Mouse (Mus musculus) hindbrain, embryonic 10.5 days (tissue): Measurements from ENCODE around the gene Sh2d4b. TPM values are rescaled to one million over a fixed set of nuclear protein-coding genes. Genes with fewer than 3 reads are reported as not detected.

ENCODE experiments used
- DNase-seq: peaks from one replicate; pipeline ENCODE4 v3.0.0-alpha.2; 2017; ENCODE audit warnings: low spot score
- H3K27ac ChIP-seq: fragments of 300-500 bp; sonication (generic); 2 replicates; pipeline ENCODE4 v1.5.1; 2016; ENCODE audit warnings: mild to moderate bottlenecking, moderate library complexity
- H3K27me3 ChIP-seq: fragments of 300-500 bp; sonication (generic); 2 replicates; pipeline ENCODE4 v1.6.1; 2016; ENCODE audit warnings: mild to moderate bottlenecking; ENCODE audit not compliant: poor library complexity, insufficient read depth, severe bottlenecking
- H3K36me3 ChIP-seq: fragments of 300-500 bp; sonication (generic); 2 replicates; pipeline ENCODE4 v1.6.1; 2016; ENCODE audit warnings: mild to moderate bottlenecking, moderate library complexity
- H3K4me1 ChIP-seq: fragments of 300-500 bp; sonication (generic); replicated peaks from 2 replicates; pipeline ENCODE4 v1.6.1; 2016; ENCODE audit warnings: mild to moderate bottlenecking
- H3K4me3 ChIP-seq: fragments of 300-500 bp; sonication (generic); 2 replicates; pipeline ENCODE4 v1.5.1; 2016; ENCODE audit warnings: mild to moderate bottlenecking, moderate library complexity
- H3K9me3 ChIP-seq: fragments of 300-500 bp; sonication (generic); 2 replicates; pipeline ENCODE4 v1.6.1; 2016; ENCODE audit warnings: mild to moderate bottlenecking, moderate library complexity
- WGBS: fragments of 180-500 bp; shearing (Covaris S2); methylation state at CpG from one replicate; pipeline ENCODE4 v1.1.7; 2016; 5-methylcytosine and 5-hydroxymethylcytosine counted together
- polyA plus RNA-seq: library from polyadenylated mRNA; unstranded; fragments of >200 nt; fragmentation: Nextera tagmentation; extraction: Ambion mirVana; gene quantifications from 2 replicates; pipeline ENCODE4 v1.2.1, GENCODE M21; 2016

Sh2d4b gene
- polyA plus RNA-seq, 1 experiment from 2014 or later = 0.64 TPM

- no peaks in the 10 kb centered on the region for H3K9me3 ChIP-seq
- H3K36me3 ChIP-seq = no peaks in the 10 kb centered on the region
- H3K27me3 ChIP-seq = no peaks in the 10 kb centered on the region
- no peak for DNase-seq
- WGBS = 85% methylated on average over 5 of the region's 5 CpGs
- no peaks in the 10 kb centered on the region for H3K4me1 ChIP-seq
- H3K4me3 ChIP-seq = no peak overlapping the region
- H3K27ac ChIP-seq = no peak overlapping the region
Observed at GRCm38 (mm10) chr14:40873961-40874360, 19.1 kb downstream of the Sh2d4b start.

- DNase-seq = no peak
- H3K4me1 ChIP-seq = no peaks in the 10 kb centered on the region
- H3K27me3 ChIP-seq = no peaks in the 10 kb centered on the region
- no peak overlapping the region for H3K4me3 ChIP-seq
- no peaks in the 10 kb centered on the region for H3K36me3 ChIP-seq
- H3K9me3 ChIP-seq = no peaks in the 10 kb centered on the region
- H3K27ac ChIP-seq = no peak overlapping the region
- 77% methylated on average over 3 of the region's 3 CpGs for WGBS
Observed at GRCm38 (mm10) chr14:40870598-40870997, 22.5 kb downstream of the Sh2d4b start.

- H3K36me3 ChIP-seq = no peaks in the 10 kb centered on the region
- no peak overlapping the region for H3K4me3 ChIP-seq
- 58% methylated on average over 6 of the region's 6 CpGs for WGBS
- H3K27ac ChIP-seq = 0 out of 2 replicates have a peak overlapping the region, but pooled peaks have one; percentile 5
- H3K27me3 ChIP-seq = no peaks in the 10 kb centered on the region
- DNase-seq = no peak
- no peaks in the 10 kb centered on the region for H3K4me1 ChIP-seq
- H3K9me3 ChIP-seq = no peaks in the 10 kb centered on the region
Observed at GRCm38 (mm10) chr14:40864811-40865514, 28.1 kb downstream of the Sh2d4b start.

- DNase-seq = no peak
- Histone ChIP-seq H3K9me3 (no peaks in the 10 kb centered on the region), H3K27me3 (no peaks in the 10 kb centered on the region), H3K4me1 (no peaks in the 10 kb centered on the region), H3K36me3 (no peaks in the 10 kb centered on the region), H3K27ac (no peak overlapping the region), H3K4me3 (no peak overlapping the region)
- 82% methylated on average over 3 of the region's 3 CpGs for WGBS
Observed at GRCm38 (mm10) chr14:40863659-40864058, 29.4 kb downstream of the Sh2d4b start.

GRCm38 (mm10) chr14:40863022-40863421, 30.0 kb downstream of the Sh2d4b start:
- Histone ChIP-seq H3K9me3 (no peaks in the 10 kb centered on the region), H3K27me3 (no peaks in the 10 kb centered on the region), H3K27ac (no peak overlapping the region), H3K4me3 (no peak overlapping the region), H3K4me1 (no peaks in the 10 kb centered on the region), H3K36me3 (no peaks in the 10 kb centered on the region)
- no peak for DNase-seq

- Histone ChIP-seq H3K4me1 (no peaks in the 10 kb centered on the region), H3K9me3 (no peaks in the 10 kb centered on the region), H3K27ac (no peak overlapping the region), H3K27me3 (no peaks in the 10 kb centered on the region), H3K4me3 (no peak overlapping the region), H3K36me3 (no peaks in the 10 kb centered on the region)
- 83% methylated on average over 5 of the region's 5 CpGs for whole genome bisulfite sequencing
- no peak for DNase-seq
Observed at GRCm38 (mm10) chr14:40852978-40853377, 40.1 kb downstream of the Sh2d4b start.

- H3K4me3 ChIP-seq = no peak overlapping the region
- H3K4me1 ChIP-seq = no peaks in the 10 kb centered on the region
- no peaks in the 10 kb centered on the region for H3K9me3 ChIP-seq
- DNase-seq = no peak
- H3K36me3 ChIP-seq = no peaks in the 10 kb centered on the region
- no peak overlapping the region for H3K27ac ChIP-seq
- no peaks in the 10 kb centered on the region for H3K27me3 ChIP-seq
Observed at GRCm38 (mm10) chr14:40837397-40837796, 55.7 kb downstream of the Sh2d4b start.

- H3K4me3 ChIP-seq = no peak overlapping the region
- no peaks in the 10 kb centered on the region for H3K36me3 ChIP-seq
- DNase-seq = no peak
- no peaks in the 10 kb centered on the region for H3K9me3 ChIP-seq
- H3K4me1 ChIP-seq = no peaks in the 10 kb centered on the region
- no peak overlapping the region for H3K27ac ChIP-seq
- 90% methylated on average over 9 of the region's 9 CpGs for WGBS
- no peaks in the 10 kb centered on the region for H3K27me3 ChIP-seq
Observed at GRCm38 (mm10) chr14:40830505-40830904, 62.6 kb downstream of the Sh2d4b start.

GRCm38 (mm10) chr14:40830094-40830493, 63.0 kb downstream of the Sh2d4b start:
- Histone ChIP-seq H3K27me3 (no peaks in the 10 kb centered on the region), H3K4me3 (no peak overlapping the region), H3K9me3 (no peaks in the 10 kb centered on the region), H3K36me3 (no peaks in the 10 kb centered on the region), H3K4me1 (no peaks in the 10 kb centered on the region), H3K27ac (no peak overlapping the region)
- DNase-seq = no peak
- 79% methylated on average over 11 of the region's 11 CpGs for WGBS

- Histone ChIP-seq H3K27me3 (no peaks in the 10 kb centered on the region), H3K4me1 (no peaks in the 10 kb centered on the region), H3K36me3 (no peaks in the 10 kb centered on the region), H3K9me3 (no peaks in the 10 kb centered on the region), H3K4me3 (no peak overlapping the region), H3K27ac (no peak overlapping the region)
- DNase-seq = no peak
- 69% methylated on average over 2 of the region's 2 CpGs for WGBS
Observed at GRCm38 (mm10) chr14:40818051-40818450, 75.0 kb downstream of the Sh2d4b start.

- WGBS = 94% methylated on average over 5 of the region's 5 CpGs
- H3K27ac ChIP-seq = no peak overlapping the region
Observed at GRCm38 (mm10) chr14:40816715-40817114, 76.4 kb downstream of the Sh2d4b start.

GRCm38 (mm10) chr14:40791606-40792005, 101.5 kb downstream of the Sh2d4b start:
- H3K4me3 ChIP-seq = no peak overlapping the region
- no peaks in the 10 kb centered on the region for H3K9me3 ChIP-seq
- H3K36me3 ChIP-seq = no peaks in the 10 kb centered on the region
- peak; percentile 54 for DNase-seq
- no peaks in the 10 kb centered on the region for H3K27me3 ChIP-seq
- H3K27ac ChIP-seq = no peak overlapping the region
- 59% methylated on average over 1 of the region's 1 CpGs for WGBS
- no peaks in the 10 kb centered on the region for H3K4me1 ChIP-seq

More at GRCm38 (mm10) chr14:40816715-40817114, 76.4 kb downstream of the Sh2d4b start:
- DNase-seq = no peak
- Histone ChIP-seq H3K4me1 (no peaks in the 10 kb centered on the region), H3K9me3 (no peaks in the 10 kb centered on the region), H3K27me3 (no peaks in the 10 kb centered on the region), H3K36me3 (no peaks in the 10 kb centered on the region), H3K4me3 (no peak overlapping the region)

GRCm38 (mm10) chr14:40789110-40789509, 104.0 kb downstream of the Sh2d4b start:
- peak; percentile 46 for DNase-seq
- no peaks in the 10 kb centered on the region for H3K36me3 ChIP-seq
- no peaks in the 10 kb centered on the region for H3K27me3 ChIP-seq
- no peaks in the 10 kb centered on the region for H3K4me1 ChIP-seq
- H3K9me3 ChIP-seq = no peaks in the 10 kb centered on the region
- H3K27ac ChIP-seq = no peak overlapping the region
- 31% methylated on average over 3 of the region's 3 CpGs for WGBS
- no peak overlapping the region for H3K4me3 ChIP-seq
